Mouse (Mus musculus): ENCODE measurements around the gene Nphs1. TPM values are rescaled to one million over a fixed set of nuclear protein-coding genes. Genes with fewer than 3 reads are reported as not detected.
"Not testable (repeated sequence)": the region's sequence is repeated elsewhere in the genome, so short reads cannot be mapped to it uniquely, and the experiment has no call there.

Nphs1 gene
- total RNA-seq, 2 experiments from 2014 or later: not detected

DNA sequence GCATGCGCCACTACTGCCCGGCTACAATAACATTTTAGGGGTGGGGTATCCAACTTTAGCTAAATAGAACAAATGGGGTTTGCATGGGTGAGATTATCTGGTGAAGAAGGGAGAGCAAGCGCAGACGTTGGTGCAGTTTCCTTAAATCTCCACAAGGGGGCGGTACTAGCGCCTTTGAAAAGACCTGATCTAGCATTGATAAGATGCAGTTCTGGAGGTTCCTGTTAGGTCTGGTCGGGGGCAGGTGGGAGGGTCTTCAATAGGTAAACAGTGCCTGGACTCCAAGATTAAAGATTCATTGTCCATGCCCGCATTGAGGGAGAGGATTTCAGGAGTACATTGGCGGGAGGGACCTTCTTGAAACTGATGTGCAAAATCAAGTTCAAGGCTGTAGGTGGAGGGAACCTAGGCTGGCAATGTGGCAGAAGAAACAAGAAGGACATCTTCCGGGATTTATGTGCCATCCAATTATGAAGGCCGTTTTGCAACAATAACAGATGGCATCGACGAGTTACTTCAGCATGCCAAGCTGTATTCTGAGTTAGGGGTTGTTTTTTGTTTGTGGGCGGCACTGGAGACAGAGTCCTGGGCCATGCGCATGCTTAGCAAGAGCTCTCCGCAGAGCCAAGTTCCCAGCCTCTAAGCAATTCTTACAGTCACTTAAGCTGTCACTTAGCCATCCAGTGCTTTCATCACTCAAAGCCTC lies 32.3 kb downstream of the Nphs1 start:
- peak; percentile 23 to 32 for DNase-seq (ENCODE audit: low spot score in 2 of 2)

DNA sequence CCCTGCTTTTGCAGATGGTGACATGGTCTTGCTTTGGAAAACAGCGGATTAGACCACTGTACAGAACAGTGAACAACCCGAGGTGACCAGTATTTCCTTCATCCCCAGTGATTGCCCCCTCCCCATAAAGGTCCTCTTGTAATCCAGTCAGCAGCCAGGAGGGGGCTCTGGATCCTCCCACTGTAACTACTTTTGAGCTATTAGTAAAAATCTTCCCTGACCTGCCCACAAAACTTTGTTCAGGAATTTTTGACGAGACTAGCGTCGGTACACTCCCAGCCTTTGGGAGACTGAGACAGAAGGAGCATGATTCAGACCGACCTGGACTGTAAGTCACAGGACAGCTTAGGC lies 32.8 kb downstream of the Nphs1 start:
- DNase-seq (ENCODE audit: low spot score in 2 of 2): no peak

DNA sequence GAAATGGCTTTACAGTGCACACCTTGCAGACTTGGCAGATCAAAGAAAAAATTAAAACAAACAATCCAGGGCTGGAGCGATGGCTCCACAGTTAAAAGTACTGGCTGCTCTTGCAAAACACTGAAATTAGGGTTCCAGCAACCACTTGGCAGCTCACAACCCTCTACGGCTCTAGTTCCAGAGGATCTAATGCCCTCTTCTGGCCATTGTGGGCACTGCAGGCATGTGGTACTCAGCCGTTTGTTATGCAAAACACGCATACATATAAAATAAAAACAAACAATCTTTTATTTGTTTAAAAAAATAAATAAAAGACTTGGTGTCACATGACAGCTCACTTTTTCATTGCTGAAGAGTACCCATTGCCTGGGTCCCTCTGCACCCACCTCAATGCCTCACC lies 34.6 kb downstream of the Nphs1 start:
- peak; percentile 73 to 84 for DNase-seq (ENCODE audit: low spot score in 2 of 2)

DNA sequence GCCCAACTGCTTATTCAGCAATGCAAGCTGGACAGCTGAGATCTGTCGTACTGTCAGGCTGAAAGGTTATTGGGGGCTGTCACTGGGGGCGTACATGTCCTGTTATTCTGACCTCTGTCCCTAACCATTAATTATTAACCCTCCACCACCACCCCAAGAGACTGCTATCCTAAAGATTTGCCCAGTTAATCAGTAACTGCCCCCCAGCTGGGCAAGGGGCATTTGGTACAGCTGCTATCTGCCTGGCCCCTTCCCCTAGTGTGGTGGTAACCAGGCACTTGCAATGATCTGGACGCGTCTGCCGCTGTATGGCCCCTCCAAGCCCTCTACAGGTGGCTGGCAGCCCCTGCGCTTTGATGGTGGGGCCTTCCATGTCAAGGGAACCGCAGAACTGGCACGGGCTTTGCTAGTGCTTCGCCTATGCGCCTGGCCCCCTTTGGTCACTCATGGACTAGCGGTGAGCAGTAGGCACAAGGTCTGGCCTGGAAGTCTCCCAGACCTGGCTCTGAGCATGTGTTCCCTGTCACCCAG lies 35.4 kb downstream of the Nphs1 start, which contains the start of gene Prodh2:
TSS of gene Prodh2 (plus strand) at position 222 of the 531 bp plus-strand sequence.
- no peak for DNase-seq (ENCODE audit: low spot score in 2 of 2)

DNA sequence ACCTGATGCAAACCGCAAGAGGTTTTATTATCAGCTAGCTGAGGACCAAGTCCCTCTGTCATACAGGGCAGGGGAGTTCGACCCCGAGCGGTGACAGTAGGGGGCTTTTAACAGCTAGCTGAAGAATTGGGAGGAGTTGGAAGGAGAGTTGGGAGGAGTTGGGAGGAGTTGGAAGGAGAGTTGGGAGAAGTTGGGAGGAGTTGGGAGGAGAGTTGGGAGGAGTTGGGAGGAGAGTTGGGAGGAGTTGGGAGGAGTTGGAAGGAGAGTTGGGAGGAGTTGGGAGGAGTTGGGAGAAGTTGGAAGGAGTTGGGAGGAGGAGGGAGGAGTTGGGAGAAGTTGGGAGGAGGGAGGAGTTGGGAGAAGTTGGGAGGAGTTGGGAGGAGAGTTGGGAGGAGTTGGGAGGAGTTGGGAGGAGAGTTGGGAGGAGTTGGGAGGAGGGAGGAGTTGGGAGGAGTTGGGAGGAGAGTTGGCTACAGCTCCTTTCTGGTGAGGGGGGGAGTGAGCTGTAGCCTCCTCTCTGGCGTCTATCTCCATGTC lies 37.5 kb downstream of the Nphs1 start:
- DNase-seq (ENCODE audit: low spot score in 2 of 2): not testable (repeated sequence)

DNA sequence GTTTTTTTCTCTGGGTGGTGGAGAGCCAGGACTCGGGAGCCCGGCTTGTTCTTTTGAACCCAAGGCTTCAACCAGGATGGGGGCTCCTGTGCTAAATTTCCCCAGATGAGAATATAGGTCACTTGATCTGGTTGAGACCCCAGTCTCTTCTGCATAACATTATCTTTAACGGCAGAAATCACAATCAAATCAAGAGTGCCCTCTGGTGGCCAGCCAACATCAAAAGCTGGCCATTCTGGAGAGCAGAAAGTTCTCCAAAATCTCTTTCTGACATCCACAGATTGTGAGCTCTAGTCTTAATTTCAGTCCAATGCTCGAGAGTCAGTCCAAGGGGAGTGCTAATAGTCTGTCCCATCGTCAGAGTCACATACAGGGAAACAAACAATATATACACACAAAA lies 43.0 kb downstream of the Nphs1 start:
- not testable (repeated sequence) for DNase-seq (ENCODE audit: low spot score in 2 of 2)

DNA sequence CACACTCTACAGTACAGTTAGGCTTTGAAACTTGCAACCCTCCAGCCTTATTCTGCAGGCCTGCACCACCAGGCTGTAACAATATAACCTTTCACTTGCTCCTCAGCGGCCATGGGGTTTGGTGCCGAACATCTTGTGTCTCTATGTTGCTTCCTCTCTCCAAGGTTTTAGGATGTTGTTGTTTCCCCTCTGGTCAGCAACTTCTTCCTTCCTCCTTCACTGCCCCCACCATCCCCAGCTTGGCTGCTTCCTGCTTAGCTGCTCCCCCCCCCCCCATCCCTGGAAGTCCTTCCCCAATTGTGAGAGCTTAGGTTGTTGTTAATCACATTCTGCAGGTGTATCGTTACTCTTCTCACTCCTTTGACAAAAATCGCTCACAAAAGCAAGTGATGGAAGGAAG lies 49.9 kb downstream of the Nphs1 start:
- DNase-seq (ENCODE audit: low spot score in 2 of 2): no peak

DNA sequence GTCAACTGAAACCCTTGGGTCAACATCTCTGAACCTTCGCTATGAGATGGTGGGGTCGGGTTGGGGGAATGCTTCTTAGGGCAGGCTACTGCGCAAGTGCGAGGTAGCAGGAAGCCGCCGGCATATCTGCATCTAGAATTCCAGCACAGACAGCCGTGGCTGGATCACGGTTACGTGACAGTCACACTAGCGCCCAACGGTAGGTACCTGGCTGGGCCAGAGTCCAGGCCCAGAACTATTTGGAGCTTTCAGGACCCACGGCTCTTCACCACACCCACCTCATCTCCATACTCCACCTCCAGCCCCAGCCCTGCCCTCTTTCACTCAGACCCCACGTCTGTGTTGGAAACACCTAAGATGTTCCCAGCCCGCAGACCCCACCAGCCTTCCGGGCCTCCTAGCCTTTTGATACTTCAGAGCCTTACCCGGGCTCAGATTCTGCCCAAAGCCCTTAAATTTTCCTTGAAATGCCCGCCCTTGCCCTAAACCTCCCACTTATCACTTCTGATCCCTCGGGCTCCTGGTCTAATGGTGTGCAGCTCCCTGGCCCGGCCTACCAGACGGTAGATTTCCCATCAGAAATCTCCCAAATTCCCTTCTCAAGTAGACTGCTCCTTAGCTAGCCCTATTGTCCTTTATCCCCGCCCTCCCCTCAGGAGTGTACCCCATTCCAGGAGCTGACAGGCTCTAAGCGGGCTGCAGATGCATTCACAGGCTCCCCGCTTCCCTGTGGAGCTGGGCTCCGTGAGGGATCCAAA lies 57.1 kb downstream of the Nphs1 start:
- no peak for DNase-seq (ENCODE audit: low spot score in 2 of 2)

DNA sequence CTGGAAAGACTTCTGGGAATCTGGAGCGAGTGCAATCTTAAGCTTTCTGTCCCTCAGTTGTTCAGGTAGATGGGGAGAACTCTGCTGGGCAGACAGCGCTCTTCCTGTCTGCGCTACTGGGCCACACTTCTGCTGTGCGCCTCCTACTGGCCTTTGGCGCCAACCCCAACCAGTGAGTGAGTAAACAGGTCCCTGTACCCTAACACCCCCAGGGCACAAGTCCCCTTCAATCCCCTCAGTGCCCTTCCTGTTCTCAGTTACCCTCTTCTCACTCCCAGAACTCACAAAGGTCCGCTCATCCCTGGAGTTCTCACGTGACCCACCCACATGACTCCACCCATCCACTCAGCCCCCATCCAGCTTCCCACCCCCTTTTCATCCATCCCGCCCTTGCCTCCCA lies 60.2 kb downstream of the Nphs1 start:
- no peak for DNase-seq (ENCODE audit: low spot score in 2 of 2)

DNA sequence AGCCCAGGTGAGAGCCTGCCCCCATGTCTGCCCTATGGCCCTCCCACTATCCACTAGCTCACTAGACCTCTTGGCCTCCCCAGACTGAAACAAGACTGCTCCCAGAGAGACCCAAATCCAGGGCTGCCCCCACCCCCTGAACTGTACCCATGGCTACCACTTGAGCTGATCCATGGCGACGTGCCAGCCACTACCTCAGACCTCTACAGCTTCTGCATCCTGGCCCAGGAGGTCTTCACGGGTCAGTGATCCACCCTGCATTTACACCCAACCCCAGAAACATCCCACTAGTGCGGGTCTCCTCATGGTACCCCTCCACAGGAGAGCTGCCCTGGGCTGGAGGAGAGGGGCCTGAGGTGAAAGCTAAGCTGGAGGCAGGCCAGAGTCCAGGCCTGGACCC lies 62.3 kb downstream of the Nphs1 start:
- DNase-seq (ENCODE audit: low spot score in 2 of 2): no peak

DNA sequence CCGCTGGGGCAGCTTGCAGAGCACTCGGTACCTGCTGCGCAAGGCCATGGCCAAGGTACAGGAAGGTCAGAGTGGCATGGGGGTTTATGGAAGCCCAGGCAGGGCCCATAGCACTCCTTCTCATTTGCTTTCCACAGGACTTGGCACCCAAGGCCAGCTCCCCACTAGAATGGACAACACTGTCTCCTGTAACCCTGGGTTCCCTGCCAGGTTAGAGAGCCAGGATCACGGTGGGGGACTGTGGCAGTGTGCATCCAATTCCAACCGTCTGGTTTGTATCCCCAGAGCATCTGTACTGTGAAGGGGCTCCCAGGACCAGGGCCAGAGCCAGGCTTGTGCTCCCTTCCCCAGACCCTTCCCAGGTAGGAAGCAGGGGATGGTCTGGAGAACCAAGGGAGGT lies 62.7 kb downstream of the Nphs1 start:
- no peak for DNase-seq (ENCODE audit: low spot score in 2 of 2)

DNA sequence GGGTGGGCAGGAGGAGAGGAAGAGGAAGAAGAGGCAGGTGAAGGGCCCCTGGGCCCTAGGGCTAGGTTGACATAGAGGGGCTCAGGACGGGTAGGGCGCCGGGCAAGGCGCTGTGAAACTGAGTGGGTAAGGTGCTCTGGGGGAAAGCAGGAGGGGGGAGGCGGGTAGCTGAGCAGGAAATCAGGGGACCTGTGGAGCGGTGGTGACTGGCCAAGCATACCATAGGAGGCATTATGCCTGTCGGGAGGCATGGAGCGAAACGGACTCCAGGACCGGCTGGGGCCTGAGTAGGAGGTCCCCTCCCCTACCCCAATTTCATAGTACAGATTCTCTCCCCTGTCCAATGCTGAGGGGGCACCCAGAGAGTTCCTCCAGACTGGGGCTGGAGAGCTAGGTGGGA lies 64.8 kb downstream of the Nphs1 start:
- DNase-seq (ENCODE audit: low spot score in 2 of 2): no peak

DNA sequence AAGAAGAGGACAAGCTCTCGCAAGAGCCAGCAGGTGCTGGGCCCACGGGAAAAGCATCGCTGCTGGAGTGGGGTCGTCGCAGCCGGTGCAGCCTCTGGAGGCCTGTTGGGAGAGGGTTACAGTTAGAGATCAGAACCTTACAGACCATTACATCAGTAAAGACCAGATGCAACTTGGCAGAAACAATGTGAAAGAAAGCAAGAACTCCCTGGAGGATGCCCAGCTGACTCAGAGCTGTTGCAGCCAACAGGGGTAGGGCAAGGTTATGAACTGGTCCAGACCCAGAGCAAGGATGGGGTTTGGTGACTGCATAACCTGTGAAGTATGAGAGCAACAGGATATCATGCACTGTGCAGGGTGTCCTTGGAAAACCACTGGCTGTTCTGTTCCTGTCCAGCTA lies 66.4 kb downstream of the Nphs1 start:
- DNase-seq (ENCODE audit: low spot score in 2 of 2): no peak

DNA sequence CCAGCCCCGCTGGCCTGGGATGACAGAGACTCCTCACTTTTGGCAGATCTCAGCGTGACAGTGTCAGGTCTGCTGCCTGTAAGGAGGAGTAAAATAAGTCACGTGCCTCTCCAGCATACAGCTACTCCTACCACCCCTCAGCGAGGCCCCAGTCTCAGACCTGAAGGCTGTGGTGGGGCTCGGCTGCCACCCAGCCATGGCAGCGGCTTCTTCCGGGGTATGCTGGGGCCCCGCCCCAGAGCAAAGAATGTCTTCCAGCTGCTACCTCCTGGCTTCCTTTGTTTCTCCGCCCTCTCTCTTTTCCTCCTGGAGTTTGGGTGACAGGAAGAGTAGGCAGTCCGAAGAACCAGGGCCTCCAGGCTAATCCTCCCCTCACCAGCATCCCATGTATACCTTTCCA lies 67.8 kb downstream of the Nphs1 start:
- DNase-seq (ENCODE audit: low spot score in 2 of 2): no peak

DNA sequence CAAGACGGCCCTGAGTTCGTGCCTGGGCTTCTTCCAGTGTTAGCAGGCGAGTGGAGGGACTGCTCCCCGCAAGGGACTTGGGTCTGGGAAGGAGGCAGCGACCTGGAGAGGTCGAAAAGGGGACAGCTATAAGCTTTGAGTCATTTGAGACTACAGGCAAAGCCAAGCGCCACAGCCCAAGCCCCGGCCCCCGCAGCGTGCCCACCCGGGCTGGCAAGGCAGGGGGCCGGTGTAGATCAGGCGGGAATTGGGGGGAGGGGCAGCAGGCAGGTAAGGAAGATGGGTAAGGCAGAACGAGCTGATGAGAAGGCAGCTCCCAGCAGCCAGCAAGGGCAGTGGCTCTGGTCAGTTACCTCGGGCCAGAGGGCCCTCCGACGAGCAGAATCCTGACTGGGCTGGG lies 68.3 kb downstream of the Nphs1 start:
- DNase-seq (ENCODE audit: low spot score in 2 of 2): no peak

DNA sequence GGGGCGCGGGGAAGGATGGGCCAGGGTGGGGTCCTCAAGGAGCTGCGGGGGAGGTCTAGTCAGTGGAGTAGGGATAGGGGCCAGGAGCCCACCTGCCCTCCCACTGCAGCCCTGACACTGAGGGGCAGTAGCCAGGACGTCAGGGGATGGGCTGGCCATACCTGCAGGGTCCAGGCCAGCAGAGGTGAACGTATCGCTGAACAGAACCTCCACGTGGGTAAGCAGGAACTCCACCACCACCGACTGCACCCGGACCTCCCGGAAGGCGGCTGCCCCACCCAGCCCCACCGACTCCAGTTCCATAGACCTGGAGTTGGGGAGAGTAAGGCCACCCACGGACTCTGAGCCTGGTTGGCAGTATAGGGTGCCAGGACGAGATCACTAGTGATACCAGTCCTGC lies 68.9 kb downstream of the Nphs1 start:
- DNase-seq (ENCODE audit: low spot score in 2 of 2): no peak

DNA sequence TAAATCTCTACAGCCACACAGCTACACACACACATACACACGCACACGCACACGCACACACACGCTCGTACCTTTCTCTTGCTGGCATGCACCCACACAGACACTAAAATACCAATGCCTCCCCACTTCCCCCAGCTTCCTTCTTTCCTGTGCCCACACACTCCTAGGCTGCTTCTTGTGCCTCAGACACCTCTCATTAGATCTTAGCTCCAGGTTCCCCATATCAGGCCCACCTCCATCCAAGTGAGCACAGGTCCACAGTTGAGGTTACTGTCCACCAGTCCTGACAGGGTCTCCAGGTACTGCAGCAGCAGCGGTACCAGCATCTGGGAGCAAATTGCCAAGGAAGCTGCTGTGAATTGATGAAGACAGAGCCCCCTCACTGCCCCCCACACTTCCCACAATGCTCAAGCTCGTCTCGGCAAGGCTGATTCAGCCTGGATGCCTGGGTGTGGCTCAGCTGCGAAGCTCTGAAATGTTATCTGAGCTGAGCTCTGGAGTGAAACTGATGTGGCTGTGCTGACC lies 73.2 kb downstream of the Nphs1 start:
- DNase-seq (ENCODE audit: low spot score in 2 of 2): no peak

DNA sequence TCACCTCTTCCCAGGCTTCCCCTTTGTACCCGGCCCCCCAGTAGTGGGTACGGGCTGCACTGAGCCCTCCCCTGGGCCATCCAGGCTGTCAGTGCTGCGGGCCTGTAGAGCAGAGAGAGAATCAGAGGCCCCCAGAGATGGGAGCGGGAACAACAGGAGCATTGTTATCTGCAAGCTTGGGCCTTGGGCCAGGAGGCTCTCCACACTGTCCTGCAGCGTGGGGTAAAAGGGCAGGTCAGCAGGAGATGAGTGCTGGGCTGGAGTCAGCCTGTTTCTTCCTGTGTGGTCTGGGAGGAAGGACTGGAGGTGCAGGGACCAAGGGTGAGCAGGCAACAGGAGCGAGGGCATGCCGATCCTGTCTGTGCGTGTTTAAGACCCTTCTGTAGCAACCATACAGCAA lies 74.8 kb downstream of the Nphs1 start:
- DNase-seq (ENCODE audit: low spot score in 2 of 2): no peak

DNA sequence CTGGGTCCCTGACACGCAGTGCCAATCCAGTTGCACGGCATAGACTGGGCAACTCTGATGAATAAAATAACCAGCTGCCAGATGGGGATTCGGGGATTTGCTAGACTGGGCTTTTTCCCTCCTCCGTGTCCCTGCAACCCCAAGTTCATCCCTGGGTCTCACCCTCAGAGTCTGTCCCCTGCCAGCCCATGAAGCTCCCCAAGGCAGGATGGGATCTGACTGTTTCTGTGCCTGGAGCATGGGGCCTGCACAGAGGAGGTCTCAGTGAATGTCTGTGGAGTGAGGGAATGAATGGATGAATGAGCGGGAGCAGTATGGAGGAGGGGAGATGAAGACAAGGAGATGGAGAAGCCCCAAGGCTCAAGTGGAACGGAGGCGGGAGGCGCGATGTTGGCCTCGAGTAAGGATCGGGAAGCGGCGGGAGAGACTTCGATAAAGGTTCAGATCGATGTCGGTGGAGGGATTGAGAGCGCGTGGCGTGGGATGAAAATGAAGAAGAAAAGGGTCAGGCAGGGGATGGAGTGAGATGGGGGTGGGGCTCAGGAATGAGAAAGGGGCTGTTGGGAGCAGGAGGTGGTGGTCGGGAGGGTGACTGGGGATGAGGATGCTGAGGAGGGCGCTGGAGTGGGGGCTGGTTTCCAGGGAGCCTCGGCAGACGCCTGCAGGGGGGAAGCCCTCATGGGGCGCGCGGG lies 76.0 kb downstream of the Nphs1 start:
- DNase-seq (ENCODE audit: low spot score in 2 of 2): no peak

DNA sequence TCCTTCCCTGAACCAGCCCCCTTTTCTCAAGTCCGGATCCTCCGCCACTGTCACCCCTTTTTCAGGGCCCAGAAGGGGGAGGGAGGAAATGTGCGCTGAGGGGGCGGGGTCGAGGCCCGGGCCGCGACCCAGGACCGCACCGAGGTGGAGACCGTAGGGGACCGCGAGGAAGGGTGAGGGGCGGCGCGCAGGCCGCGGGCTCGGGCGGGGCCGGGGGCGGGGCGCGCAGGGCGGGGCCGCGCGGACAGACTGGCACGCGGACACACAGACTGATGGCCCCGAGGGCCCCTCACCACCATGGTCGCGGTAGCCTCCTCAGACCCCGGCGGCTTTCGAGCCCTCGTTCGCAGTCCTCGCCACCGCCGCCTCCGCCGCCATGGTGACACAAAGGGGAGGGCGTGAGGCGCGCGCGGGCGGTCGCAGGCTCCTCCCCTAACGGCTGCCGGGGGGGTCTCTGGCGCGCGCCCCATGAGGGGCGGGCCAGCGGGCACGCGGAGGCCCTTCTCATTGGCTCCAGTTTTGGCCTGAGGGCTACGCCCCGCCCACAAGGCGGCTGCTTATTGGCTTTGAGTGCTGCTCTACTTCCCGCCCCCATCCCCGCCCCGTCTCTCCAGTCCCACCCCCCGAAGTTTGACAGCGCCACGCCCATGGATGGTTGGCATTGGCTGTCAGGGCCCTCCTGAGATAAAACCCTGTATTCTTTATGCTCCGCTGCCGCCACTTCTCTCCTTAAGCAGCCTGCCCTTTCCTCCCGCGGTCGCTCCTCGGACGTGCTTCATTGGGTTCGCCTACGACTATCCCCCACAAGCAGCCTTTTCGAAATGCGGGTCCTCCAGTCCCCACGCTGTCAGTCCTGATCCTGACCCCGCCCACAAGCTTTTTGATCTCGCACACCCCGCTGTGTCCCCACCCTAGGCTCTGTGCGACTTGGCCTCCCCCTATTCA lies 76.8 kb downstream of the Nphs1 start, which contains the start of gene Arhgap33:
TSS of gene Arhgap33 (minus strand) at position 428 of the 945 bp plus-strand sequence.
- peak; percentile 90 to 94 for DNase-seq (ENCODE audit: low spot score in 2 of 2)
